Mouse (Mus musculus): Measurements from ENCODE around the gene Gm49380.

The Gm49380 gene

GRCm38 (mm10) chr9:44113105-44113789 lies at the start of gene Gm49380, which contains the start of gene Rnf26:
TSS of gene Gm49380 (minus strand) at chr9:44113500.
TSS of gene Rnf26 (minus strand) at chr9:44113517.
- DNase-seq (ENCODE audit: low spot score): peak; percentile 96

- DNase-seq (ENCODE audit: low spot score): no peak
Measured at GRCm38 (mm10) chr9:44159886-44160285, 46.6 kb upstream of the Gm49380 start.

- DNase-seq (ENCODE audit: low spot score): no peak
Measured at GRCm38 (mm10) chr9:44147290-44147689, 34.0 kb upstream of the Gm49380 start.

GRCm38 (mm10) chr9:44144718-44145060 lies 31.4 kb upstream of the Gm49380 start:
- no peak for DNase-seq (ENCODE audit: low spot score)

- DNase-seq (ENCODE audit: low spot score): no peak
Measured at GRCm38 (mm10) chr9:44144023-44144717, 30.9 kb upstream of the Gm49380 start.

- no peak for DNase-seq (ENCODE audit: low spot score)
Measured at GRCm38 (mm10) chr9:44143421-44143820, 30.1 kb upstream of the Gm49380 start.

- DNase-seq (ENCODE audit: low spot score): no peak
Measured at GRCm38 (mm10) chr9:44141951-44142350, 28.7 kb upstream of the Gm49380 start.

GRCm38 (mm10) chr9:44137846-44138245 lies 24.5 kb upstream of the Gm49380 start:
- DNase-seq (ENCODE audit: low spot score): no peak

GRCm38 (mm10) chr9:44135731-44136411 lies 22.6 kb upstream of the Gm49380 start:
- DNase-seq (ENCODE audit: low spot score): no peak

GRCm38 (mm10) chr9:44134851-44135730 lies 21.8 kb upstream of the Gm49380 start:
- DNase-seq (ENCODE audit: low spot score): peak; percentile 57

- peak; percentile 70 for DNase-seq (ENCODE audit: low spot score)
Measured at GRCm38 (mm10) chr9:44134101-44134850, 21.0 kb upstream of the Gm49380 start, which contains the start of gene Mcam. TSS of gene Mcam (plus strand) at chr9:44134469.

GRCm38 (mm10) chr9:44133287-44133686 lies 20.0 kb upstream of the Gm49380 start:
- no peak for DNase-seq (ENCODE audit: low spot score)

GRCm38 (mm10) chr9:44132200-44132599 lies 18.9 kb upstream of the Gm49380 start:
- no peak for DNase-seq (ENCODE audit: low spot score)

GRCm38 (mm10) chr9:44131276-44131590 lies 17.9 kb upstream of the Gm49380 start:
- no peak for DNase-seq (ENCODE audit: low spot score)

GRCm38 (mm10) chr9:44130581-44131275 lies 17.4 kb upstream of the Gm49380 start:
- DNase-seq (ENCODE audit: low spot score): no peak

GRCm38 (mm10) chr9:44130034-44130433 lies 16.7 kb upstream of the Gm49380 start:
- peak; percentile 69 for DNase-seq (ENCODE audit: low spot score)

- DNase-seq (ENCODE audit: low spot score): no peak
Measured at GRCm38 (mm10) chr9:44129633-44130032, 16.3 kb upstream of the Gm49380 start.

- no peak for DNase-seq (ENCODE audit: low spot score)
Measured at GRCm38 (mm10) chr9:44127351-44127801, 14.1 kb upstream of the Gm49380 start.

GRCm38 (mm10) chr9:44126746-44127145 lies 13.4 kb upstream of the Gm49380 start:
- no peak for DNase-seq (ENCODE audit: low spot score)

GRCm38 (mm10) chr9:44125546-44126428 lies 12.5 kb upstream of the Gm49380 start:
- peak; percentile 87 for DNase-seq (ENCODE audit: low spot score)
